Mouse (Mus musculus) lung, embryonic 16.5 days (tissue): ENCODE measurements around the gene Adamtsl5. TPM values are rescaled to one million over a fixed set of nuclear protein-coding genes. Genes with fewer than 3 reads are reported as not detected.
A peak's percentile ranks its signal among the peaks of the same experiment; 100 is the strongest.

Experiments
- ATAC-seq: fragments of 200-750 bp; cut with Nextera tagmentation; 2 replicates; pipeline ENCODE4 v1.8.0; 2017; ENCODE audit warnings: low read depth, mild to moderate bottlenecking, moderate library complexity
- H3K27ac ChIP-seq: fragments of 300-500 bp; sonication (generic); 2 replicates; pipeline ENCODE4 v1.5.1; 2014; ENCODE audit warnings: mild to moderate bottlenecking, control low read depth, low read length
- H3K27me3 ChIP-seq: fragments of 300-500 bp; sonication (generic); 2 replicates; pipeline ENCODE4 v1.6.1; 2014; ENCODE audit warnings: low read depth, low read length, mixed read lengths; ENCODE audit not compliant: control insufficient read depth, insufficient read depth
- H3K36me3 ChIP-seq: fragments of 300-500 bp; sonication (generic); 2 replicates; pipeline ENCODE4 v1.6.1; 2014; ENCODE audit warnings: low read length; ENCODE audit not compliant: control insufficient read depth, insufficient read depth
- H3K4me1 ChIP-seq: fragments of 300-500 bp; sonication (generic); replicated peaks from 2 replicates; pipeline ENCODE4 v1.6.1; 2014; ENCODE audit warnings: low read length, mixed read lengths; ENCODE audit not compliant: control insufficient read depth, insufficient read depth
- H3K4me2 ChIP-seq: fragments of 300-500 bp; sonication (generic); 2 replicates; pipeline ENCODE4 v1.6.1; 2014; ENCODE audit warnings: low read depth, low read length, control low read depth
- H3K4me3 ChIP-seq: fragments of 300-500 bp; sonication (generic); 2 replicates; pipeline ENCODE4 v1.5.1; 2014; ENCODE audit warnings: mild to moderate bottlenecking, low read length, control low read depth
- H3K9ac ChIP-seq: fragments of 300-500 bp; sonication (generic); 2 replicates; pipeline ENCODE4 v1.6.1; 2014; ENCODE audit warnings: low read length, control low read depth
- H3K9me3 ChIP-seq: fragments of 300-500 bp; sonication (generic); 2 replicates; pipeline ENCODE4 v1.6.1; 2016; ENCODE audit warnings: low read length; ENCODE audit not compliant: control insufficient read depth
- WGBS: fragments of 180-500 bp; shearing (Covaris S2); extraction: QIAGEN DNeasy Blood & Tissue Kit; methylation state at CpG from one replicate; pipeline ENCODE4 v1.1.7; 2014; 5-methylcytosine and 5-hydroxymethylcytosine counted together
- polyA plus RNA-seq: library from polyadenylated mRNA; unstranded; fragments of >200 nt; fragmentation: Nextera tagmentation; extraction: Ambion mirVana; gene quantifications from 2 replicates; pipeline ENCODE4 v1.2.1, GENCODE M21; 2015

Adamtsl5 gene
- polyA plus RNA-seq, 1 experiment from 2014 or later = 4.1 TPM

DNA sequence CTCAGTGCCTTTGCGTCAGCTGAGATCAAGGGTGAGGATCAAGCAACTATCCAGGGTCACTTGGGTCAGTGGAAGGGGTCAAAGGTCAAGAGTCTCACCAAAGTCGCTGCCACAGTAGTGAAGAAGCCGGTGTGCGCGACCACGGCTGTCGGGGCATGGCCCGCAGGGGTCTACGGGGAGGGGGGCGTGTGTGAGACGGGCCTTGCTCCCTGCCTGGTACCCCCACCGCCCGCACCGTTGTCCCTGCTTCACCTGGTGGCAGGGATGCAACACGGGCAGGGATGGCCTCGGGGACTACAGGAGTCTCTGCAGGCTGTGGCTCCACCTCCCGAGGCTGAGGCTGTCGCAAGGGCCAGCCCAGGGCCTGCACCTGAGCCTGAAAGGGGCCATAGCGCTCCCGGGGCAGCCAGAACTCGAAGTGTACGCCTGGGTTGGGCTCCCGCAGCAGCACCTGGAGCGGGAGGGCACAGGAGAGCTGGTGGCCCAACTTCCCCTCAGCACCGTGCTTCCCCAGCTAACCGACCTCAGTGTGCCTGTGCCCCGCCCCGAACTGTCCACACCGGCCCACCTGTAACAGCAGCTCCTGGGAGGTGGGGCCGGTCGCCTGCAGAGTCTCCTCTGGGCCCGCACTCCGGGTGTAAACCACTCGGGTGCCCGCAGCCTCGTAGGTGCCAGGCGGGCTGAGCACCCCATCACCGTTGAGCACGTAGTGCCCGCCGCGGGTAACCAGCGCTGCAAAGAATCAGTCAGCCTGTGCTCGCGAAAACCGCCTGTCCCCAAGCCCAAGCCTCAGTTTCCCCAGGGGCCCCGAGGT lies 6.5 kb downstream of the Adamtsl5 start:
- 4% methylated on average over 47 of the region's 47 CpGs for WGBS
- no peak overlapping the region for H3K27ac ChIP-seq
- no peaks in the 10 kb centered on the region for H3K36me3 ChIP-seq
- no peak for ATAC-seq
- H3K4me3 ChIP-seq = peak overlapping the region; percentile 40
- no peaks in the 10 kb centered on the region for H3K9me3 ChIP-seq
- H3K9ac ChIP-seq = no peak overlapping the region
- H3K27me3 ChIP-seq = peaks cover 49% of the 10 kb centered on the region
- H3K4me1 ChIP-seq = peaks cover 29% of the 10 kb centered on the region
- H3K4me2 ChIP-seq = peak overlapping the region; percentile 55; the same call in 1 of the 2 replicates

DNA sequence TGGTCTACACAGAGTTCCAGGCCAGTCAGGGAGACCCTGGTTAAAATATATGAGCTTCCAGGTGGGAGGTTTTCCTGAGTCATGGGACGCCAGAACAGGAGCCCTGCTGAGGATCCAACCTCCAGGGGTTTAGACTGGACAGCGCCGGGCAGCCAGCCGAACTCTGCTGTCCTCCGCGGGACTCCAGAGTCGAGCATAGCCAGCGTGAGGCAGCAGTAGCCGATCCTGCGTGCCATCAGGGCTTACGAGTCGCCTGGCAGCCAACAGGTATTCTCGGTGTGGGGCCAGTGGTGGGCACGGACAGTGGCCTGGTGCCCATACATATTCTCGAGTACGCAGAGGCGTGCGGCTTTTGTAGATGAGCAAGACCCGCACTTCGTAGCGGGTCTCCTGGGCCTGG lies 7.2 kb downstream of the Adamtsl5 start:
- no peak for ATAC-seq
- WGBS = 16% methylated on average over 21 of the region's 21 CpGs

DNA sequence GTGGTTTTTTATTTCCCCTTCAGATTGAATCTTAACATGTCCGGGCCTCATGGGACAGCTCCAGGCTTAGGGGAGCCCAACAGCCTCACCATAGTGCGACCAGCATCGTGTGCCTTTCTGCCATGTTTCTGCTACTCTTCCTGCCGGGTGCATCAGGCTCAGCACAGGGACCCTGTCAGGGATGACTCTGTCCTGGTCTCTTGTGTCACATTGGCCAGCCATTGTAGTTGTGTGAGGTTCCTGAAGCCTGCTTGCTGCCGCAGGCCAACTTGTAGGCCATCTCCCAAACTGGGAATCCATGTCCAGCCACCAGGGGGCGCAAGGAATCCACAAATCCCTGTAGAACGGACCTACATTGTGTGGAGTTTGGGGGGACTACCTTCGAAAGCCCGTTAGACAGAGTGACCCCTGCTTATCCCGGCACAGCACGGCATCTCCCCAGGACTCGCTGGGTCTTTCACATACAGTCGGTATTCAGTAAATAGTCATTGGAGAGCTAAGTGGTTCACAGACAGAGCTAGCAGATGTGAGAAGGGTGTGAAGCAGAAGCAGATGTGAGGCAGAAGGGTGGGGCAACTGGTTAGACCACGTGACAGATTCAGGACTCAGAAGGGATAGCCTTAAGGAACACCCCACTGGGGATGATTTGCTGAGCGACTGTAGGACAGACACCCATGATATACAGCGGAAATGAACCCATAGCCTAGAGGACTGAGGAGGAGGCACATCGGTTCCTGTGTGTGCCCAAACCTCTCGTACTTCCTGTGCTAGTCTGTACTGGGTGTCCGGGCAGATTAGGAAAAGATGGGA lies 8.1 kb downstream of the Adamtsl5 start:
- Histone ChIP-seq H3K9me3 (no peaks in the 10 kb centered on the region), H3K27me3 (peaks cover 41% of the 10 kb centered on the region), H3K4me3 (no peak overlapping the region), H3K36me3 (no peaks in the 10 kb centered on the region), H3K4me1 (peaks cover 27% of the 10 kb centered on the region), H3K9ac (no peak overlapping the region), H3K27ac (no peak overlapping the region), H3K4me2 (no peak overlapping the region)
- ATAC-seq = no peak
- 21% methylated on average over 19 of the region's 19 CpGs for WGBS

More for the DNA sequence above, 7.2 kb downstream of the Adamtsl5 start:
- Histone ChIP-seq H3K4me3 (no peak overlapping the region), H3K9me3 (no peaks in the 10 kb centered on the region), H3K4me1 (peaks cover 29% of the 10 kb centered on the region), H3K27me3 (peaks cover 46% of the 10 kb centered on the region), H3K36me3 (no peaks in the 10 kb centered on the region), H3K27ac (no peak overlapping the region), H3K9ac (no peak overlapping the region), H3K4me2 (no peak overlapping the region)

DNA sequence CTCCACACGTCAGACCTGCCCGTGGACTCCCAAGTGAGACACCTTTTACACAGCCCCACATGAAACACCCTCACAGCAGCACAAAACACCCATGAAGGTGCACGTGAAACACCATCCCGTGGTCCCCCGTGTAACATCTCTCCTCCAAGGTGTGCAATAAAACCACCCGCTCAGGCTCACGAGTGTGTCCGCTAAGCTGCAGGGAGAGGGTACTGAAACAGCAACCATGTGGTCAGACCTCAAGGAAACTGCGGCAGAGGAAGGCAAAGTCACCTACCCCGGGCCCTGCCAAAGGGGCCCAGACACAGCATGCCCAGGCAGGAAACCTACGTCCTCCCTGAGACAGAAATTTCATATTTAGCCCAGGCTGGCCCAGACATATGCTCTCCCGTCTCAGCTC lies 11.9 kb downstream of the Adamtsl5 start:
- Histone ChIP-seq H3K9me3 (no peaks in the 10 kb centered on the region), H3K36me3 (no peaks in the 10 kb centered on the region), H3K4me3 (no peak overlapping the region), H3K4me2 (no peak overlapping the region), H3K4me1 (peaks cover 4% of the 10 kb centered on the region; the same call in 1 of the 2 replicates), H3K27me3 (peaks cover 12% of the 10 kb centered on the region), H3K27ac (no peak overlapping the region), H3K9ac (no peak overlapping the region)
- 82% methylated on average over 12 of the region's 12 CpGs for WGBS
- ATAC-seq = no peak

DNA sequence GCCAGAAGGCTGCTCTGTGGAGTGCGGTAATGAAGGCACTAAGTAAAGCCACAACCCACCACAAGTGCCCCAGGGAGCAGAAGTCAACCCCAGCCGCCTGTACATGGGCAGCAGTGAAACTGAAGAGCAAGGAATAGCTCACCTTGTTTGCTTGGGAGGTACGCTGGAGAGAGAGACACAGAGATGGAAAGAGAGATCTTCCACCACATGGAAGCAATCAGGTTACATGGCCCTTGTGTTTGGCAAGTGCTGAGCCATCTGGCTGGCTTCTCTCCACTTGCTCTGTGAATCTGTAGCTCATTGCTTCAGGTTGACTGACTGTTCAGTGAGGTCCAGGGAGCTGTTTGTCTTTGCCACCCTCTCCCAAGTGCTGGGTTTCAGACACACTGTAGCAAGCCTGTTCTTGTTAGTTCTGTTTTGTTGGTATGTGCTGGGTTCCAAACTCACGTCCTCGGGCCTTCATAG lies 15.7 kb downstream of the Adamtsl5 start:
- Histone ChIP-seq H3K36me3 (no peaks in the 10 kb centered on the region), H3K9ac (no peak overlapping the region)
- WGBS = 71% methylated on average over 5 of the region's 5 CpGs

DNA sequence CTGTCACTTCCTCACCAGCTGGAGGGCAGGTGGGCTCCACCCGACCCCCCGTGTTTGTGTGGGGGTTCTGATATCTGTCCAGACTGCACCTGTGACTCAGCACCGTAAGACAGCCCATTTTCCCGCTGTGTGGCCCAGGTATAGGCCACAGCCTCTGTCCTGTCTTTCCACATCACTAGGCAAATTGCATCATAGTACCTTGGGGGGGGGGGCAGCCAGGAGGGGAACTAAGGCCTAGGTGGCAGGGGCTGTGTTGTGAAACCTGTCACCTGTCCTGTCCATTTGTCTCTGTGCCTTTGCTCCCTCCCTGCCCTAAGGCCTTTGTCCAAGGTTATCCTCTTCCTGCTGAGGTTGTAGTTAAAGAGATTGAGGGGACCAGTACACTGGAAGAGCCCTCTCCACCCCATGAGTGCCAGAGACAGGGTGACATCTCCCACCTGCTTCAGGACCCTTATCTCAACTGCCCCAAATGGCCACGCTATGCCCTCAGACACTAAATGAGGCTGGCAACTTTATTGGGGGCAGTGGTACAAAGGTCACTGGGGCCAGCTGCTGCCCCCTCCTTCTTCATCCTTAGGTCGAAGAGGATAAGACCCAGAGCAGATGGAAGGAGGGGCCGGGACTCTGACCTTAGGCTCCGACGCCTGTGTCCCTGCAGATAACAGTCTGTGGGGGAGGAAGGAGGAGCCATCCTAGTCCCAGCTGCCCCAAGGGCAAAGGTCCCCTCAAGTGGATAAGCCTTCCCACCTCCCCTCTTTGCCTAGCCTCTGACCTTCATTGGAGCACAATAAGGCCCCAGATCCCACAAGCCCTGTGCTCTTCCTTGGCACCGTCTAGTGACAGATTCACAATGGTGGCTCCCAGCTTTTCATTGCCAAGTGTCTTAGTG lies 16.3 kb downstream of the Adamtsl5 start:
- no peaks in the 10 kb centered on the region for H3K9me3 ChIP-seq
- 0 out of 2 replicates have a peak overlapping the region, but pooled peaks have one; percentile 74 for H3K27ac ChIP-seq
- H3K27me3 ChIP-seq = no peaks in the 10 kb centered on the region; the same call in 1 of the 2 replicates
- H3K4me1 ChIP-seq = peaks cover 15% of the 10 kb centered on the region
- 41% methylated on average over 10 of the region's 10 CpGs for WGBS
- no peak overlapping the region for H3K4me3 ChIP-seq
- H3K9ac ChIP-seq = peak overlapping the region; percentile 47; the same call in 1 of the 2 replicates
- no peaks in the 10 kb centered on the region for H3K36me3 ChIP-seq
- H3K4me2 ChIP-seq = peak overlapping the region; percentile 96; the same call in 1 of the 2 replicates
- no peak for ATAC-seq

More for the DNA sequence above, 15.7 kb downstream of the Adamtsl5 start:
- Histone ChIP-seq H3K4me2 (no peak overlapping the region), H3K4me1 (peaks cover 15% of the 10 kb centered on the region), H3K27me3 (no peaks in the 10 kb centered on the region; the same call in 1 of the 2 replicates), H3K27ac (no peak overlapping the region), H3K4me3 (no peak overlapping the region), H3K9me3 (no peaks in the 10 kb centered on the region)
- no peak for ATAC-seq

DNA sequence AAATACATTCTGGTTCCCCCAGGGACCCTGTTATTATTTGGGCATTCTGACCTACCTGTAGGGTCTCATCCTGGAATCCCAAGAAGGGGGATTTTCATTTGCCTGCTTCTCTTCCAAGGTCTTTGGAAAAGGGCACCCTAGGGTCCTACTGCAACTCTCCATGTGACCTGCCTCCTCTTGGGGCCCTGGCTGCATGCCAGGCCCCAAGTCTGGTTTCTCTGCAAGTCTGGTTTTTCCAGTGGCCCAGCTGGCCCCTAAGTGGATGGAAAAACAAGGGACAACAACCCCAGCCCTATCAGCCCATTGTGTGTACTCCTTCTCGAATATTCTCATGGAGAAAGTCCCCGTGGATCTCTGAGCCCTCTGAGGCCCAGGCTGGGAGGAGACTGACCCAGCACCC lies 17.3 kb downstream of the Adamtsl5 start:
- H3K9me3 ChIP-seq = no peaks in the 10 kb centered on the region
- peak overlapping the region; percentile 96 for H3K4me2 ChIP-seq
- no peaks in the 10 kb centered on the region; the same call in 1 of the 2 replicates for H3K27me3 ChIP-seq
- peak overlapping the region; percentile 57 for H3K4me3 ChIP-seq
- WGBS = 53% methylated on average over 2 of the region's 2 CpGs
- peak overlapping the region; percentile 74 for H3K27ac ChIP-seq
- peak overlapping the region; percentile 65 for H3K9ac ChIP-seq
- peaks cover 15% of the 10 kb centered on the region for H3K4me1 ChIP-seq
- no peaks in the 10 kb centered on the region for H3K36me3 ChIP-seq
- ATAC-seq = no peak

DNA sequence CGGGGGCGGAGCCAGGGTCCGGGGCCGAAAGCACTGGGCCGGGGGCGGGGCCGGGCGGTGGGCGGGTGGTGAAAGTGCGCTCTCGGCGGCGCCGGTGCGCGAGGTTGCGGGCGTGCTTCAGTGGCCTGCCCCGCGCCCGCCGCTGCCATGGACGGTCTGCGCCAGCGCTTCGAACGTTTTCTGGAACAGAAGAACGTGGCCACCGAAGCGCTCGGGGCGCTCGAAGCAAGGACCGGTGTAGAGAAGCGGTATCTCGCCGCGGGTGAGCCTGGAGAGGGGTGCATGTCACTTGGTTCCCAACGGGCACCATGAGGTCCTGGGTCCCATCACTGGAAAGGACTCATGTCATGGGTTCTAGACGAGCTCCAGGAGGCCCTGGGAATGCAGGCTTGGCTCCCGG lies 18.1 kb downstream of the Adamtsl5 start:
- H3K27ac ChIP-seq = peak overlapping the region; percentile 34; the same call in 1 of the 2 replicates
- 1% methylated on average over 23 of the region's 41 CpGs for WGBS
- ATAC-seq = no peak

More for the DNA sequence above, 18.1 kb downstream of the Adamtsl5 start:
- H3K27me3 ChIP-seq = no peaks in the 10 kb centered on the region; the same call in 1 of the 2 replicates
- peak overlapping the region; percentile 57 for H3K4me3 ChIP-seq
- H3K36me3 ChIP-seq = no peaks in the 10 kb centered on the region
- peaks cover 15% of the 10 kb centered on the region for H3K4me1 ChIP-seq
- H3K9me3 ChIP-seq = no peaks in the 10 kb centered on the region
- H3K4me2 ChIP-seq = peak overlapping the region; percentile 96
- peak overlapping the region; percentile 65 for H3K9ac ChIP-seq
